Mouse (Mus musculus) heart, adult 9 months (tissue): ENCODE measurements around the gene Defb9.
"Not testable (repeated sequence)": the region's sequence is repeated elsewhere in the genome, so short reads cannot be mapped to it uniquely, and the experiment has no call there.

Experiments used
- DNase-seq, 2 experiments: peaks; one replicate each; pipeline ENCODE4 v3.0.0; 2022; ENCODE audit warnings: low spot score in 2 of 2

Gene Defb9

GRCm38 (mm10) chr8:21885321-21885720, at the start of gene Defb9:
Gene Defb9, minus strand, starts transcription at chr8:21885421.
- not testable (repeated sequence) for DNase-seq

- DNase-seq: no peak
Observed at GRCm38 (mm10) chr8:21932610-21933009, 47.4 kb upstream of the Defb9 start, which contains the start of gene Defb15. Gene Defb15, minus strand, starts transcription at chr8:21932710.

GRCm38 (mm10) chr8:21930754-21931153, 45.5 kb upstream of the Defb9 start:
- DNase-seq: not testable (repeated sequence)

GRCm38 (mm10) chr8:21915625-21916024, 30.4 kb upstream of the Defb9 start:
- no peak for DNase-seq

- no peak for DNase-seq
Observed at GRCm38 (mm10) chr8:21912554-21912953, 27.3 kb upstream of the Defb9 start.

GRCm38 (mm10) chr8:21911931-21912330, 26.7 kb upstream of the Defb9 start:
- no peak for DNase-seq

GRCm38 (mm10) chr8:21906290-21906689, 21.1 kb upstream of the Defb9 start, which contains the start of gene Defb11:
Gene Defb11, minus strand, starts transcription at chr8:21906412.
- DNase-seq: not testable (repeated sequence)

GRCm38 (mm10) chr8:21858586-21858985, 26.6 kb downstream of the Defb9 start, which contains the start of gene Defb10:
Gene Defb10, plus strand, starts transcription at chr8:21858901.
- DNase-seq: not testable (repeated sequence)
